Mouse (Mus musculus) WW6 (cell line): Measurements from ENCODE around the gene Fam50b.

Source experiments
- DNase-seq: peaks from one replicate; pipeline ENCODE4 v3.0.0-alpha.2; 2013; ENCODE audit warnings: low read depth, low spot score

Gene Fam50b

GRCm38 (mm10) chr13:34737968-34738698 is 3.5 kb downstream of the Fam50b start:
- no peak for DNase-seq

- no peak for DNase-seq
These were observed 4.0 kb downstream of the Fam50b start for GRCm38 (mm10) chr13:34738699-34738973.

GRCm38 (mm10) chr13:34739071-34739470 is 4.4 kb downstream of the Fam50b start:
- DNase-seq = no peak

- peak; percentile 36 for DNase-seq
These were observed 6.6 kb downstream of the Fam50b start for GRCm38 (mm10) chr13:34741254-34741653.

- no peak for DNase-seq
These were observed 7.3 kb downstream of the Fam50b start for GRCm38 (mm10) chr13:34741813-34742568.

- no peak for DNase-seq
These were observed 12.2 kb downstream of the Fam50b start for GRCm38 (mm10) chr13:34746811-34747210.

GRCm38 (mm10) chr13:34748530-34748929 is 13.9 kb downstream of the Fam50b start:
- DNase-seq = no peak

GRCm38 (mm10) chr13:34759202-34759601 is 24.6 kb downstream of the Fam50b start:
- no peak for DNase-seq

- DNase-seq = no peak
These were observed 26.1 kb downstream of the Fam50b start for GRCm38 (mm10) chr13:34760518-34761287.

GRCm38 (mm10) chr13:34762136-34762535 is 27.5 kb downstream of the Fam50b start:
- no peak for DNase-seq

GRCm38 (mm10) chr13:34762865-34763264 is 28.2 kb downstream of the Fam50b start:
- no peak for DNase-seq

- DNase-seq = no peak
These were observed 30.6 kb downstream of the Fam50b start for GRCm38 (mm10) chr13:34765269-34765668.

GRCm38 (mm10) chr13:34766572-34766971 is 31.9 kb downstream of the Fam50b start:
- DNase-seq = no peak

- DNase-seq = no peak
These were observed 33.1 kb downstream of the Fam50b start for GRCm38 (mm10) chr13:34767527-34768292.

- no peak for DNase-seq
These were observed 42.1 kb downstream of the Fam50b start for GRCm38 (mm10) chr13:34776767-34777166.

GRCm38 (mm10) chr13:34780856-34781610 is 46.4 kb downstream of the Fam50b start:
- no peak for DNase-seq

- no peak for DNase-seq
These were observed 47.0 kb downstream of the Fam50b start for GRCm38 (mm10) chr13:34781611-34782009.

- no peak for DNase-seq
These were observed 50.2 kb downstream of the Fam50b start for GRCm38 (mm10) chr13:34784818-34785217.

GRCm38 (mm10) chr13:34786634-34787033 is 52.0 kb downstream of the Fam50b start:
- no peak for DNase-seq

GRCm38 (mm10) chr13:34787546-34787945 is 52.9 kb downstream of the Fam50b start:
- DNase-seq = no peak
